Mouse (Mus musculus) kidney, postnatal 4 days (tissue): ENCODE results near the gene Gm14214.
A peak's percentile ranks its signal among the peaks of the same experiment; 100 is the strongest.

Experiments used
- DNase-seq, 2 experiments: peaks; one replicate each; pipeline ENCODE4 v3.0.0; 2021; ENCODE audit warnings: mixed read lengths in 2 of 2

Gm14214 gene

GRCm38 (mm10) chr2:154769930-154770329, at the start of gene Gm14214:
Gene Gm14214 (minus strand): TSS chr2:154770030.
- no peak for DNase-seq

GRCm38 (mm10) chr2:154818599-154818998, 48.8 kb upstream of the Gm14214 start:
- no peak for DNase-seq

GRCm38 (mm10) chr2:154817788-154818187, 48.0 kb upstream of the Gm14214 start:
- DNase-seq: peak; percentile 67 to 71

- no peak for DNase-seq
These were observed 47.3 kb upstream of the Gm14214 start for GRCm38 (mm10) chr2:154817089-154817488.

GRCm38 (mm10) chr2:154813426-154813825, 43.6 kb upstream of the Gm14214 start:
- no peak for DNase-seq

GRCm38 (mm10) chr2:154810821-154811220, 41.0 kb upstream of the Gm14214 start:
- no peak for DNase-seq

- DNase-seq: peak; percentile 44 to 63
These were observed 39.4 kb upstream of the Gm14214 start for GRCm38 (mm10) chr2:154809107-154809762.

GRCm38 (mm10) chr2:154807689-154808088, 37.9 kb upstream of the Gm14214 start:
- DNase-seq: no peak

GRCm38 (mm10) chr2:154803845-154804244, 34.0 kb upstream of the Gm14214 start:
- no peak for DNase-seq

GRCm38 (mm10) chr2:154803372-154803771, 33.5 kb upstream of the Gm14214 start:
- DNase-seq: no peak

GRCm38 (mm10) chr2:154791661-154792642, 22.1 kb upstream of the Gm14214 start:
- peak; percentile 82 to 89 for DNase-seq

- peak; percentile 98 to 99 for DNase-seq
These were observed 21.0 kb upstream of the Gm14214 start, which contains the start of the genes Raly and a for GRCm38 (mm10) chr2:154790656-154791483. Gene Raly (plus strand): TSS chr2:154791096. Gene a (plus strand): TSS chr2:154791402.

GRCm38 (mm10) chr2:154789977-154790655, 20.3 kb upstream of the Gm14214 start:
- no peak for DNase-seq

GRCm38 (mm10) chr2:154789381-154789780, 19.6 kb upstream of the Gm14214 start:
- DNase-seq: no peak

GRCm38 (mm10) chr2:154786776-154787175, 16.9 kb upstream of the Gm14214 start:
- no peak for DNase-seq

GRCm38 (mm10) chr2:154786187-154786586, 16.4 kb upstream of the Gm14214 start:
- DNase-seq: no peak

GRCm38 (mm10) chr2:154785284-154785683, 15.5 kb upstream of the Gm14214 start:
- no peak for DNase-seq

GRCm38 (mm10) chr2:154782856-154783650, 13.2 kb upstream of the Gm14214 start:
- DNase-seq: peak in 1 of 2 experiments; percentile 23

GRCm38 (mm10) chr2:154782361-154782760, 12.5 kb upstream of the Gm14214 start:
- no peak for DNase-seq

- no peak for DNase-seq
These were observed 9.8 kb upstream of the Gm14214 start for GRCm38 (mm10) chr2:154779648-154780047.

GRCm38 (mm10) chr2:154776496-154776895, 6.7 kb upstream of the Gm14214 start:
- DNase-seq: no peak
